Mouse (Mus musculus) retina, embryonic 14.5 days (tissue): Measurements from ENCODE around the gene Alkal2.

Experiments
- DNase-seq: peaks from one replicate; pipeline ENCODE4 v3.0.0-alpha.2; 2015; ENCODE audit warnings: low spot score

Gene Alkal2

DNA sequence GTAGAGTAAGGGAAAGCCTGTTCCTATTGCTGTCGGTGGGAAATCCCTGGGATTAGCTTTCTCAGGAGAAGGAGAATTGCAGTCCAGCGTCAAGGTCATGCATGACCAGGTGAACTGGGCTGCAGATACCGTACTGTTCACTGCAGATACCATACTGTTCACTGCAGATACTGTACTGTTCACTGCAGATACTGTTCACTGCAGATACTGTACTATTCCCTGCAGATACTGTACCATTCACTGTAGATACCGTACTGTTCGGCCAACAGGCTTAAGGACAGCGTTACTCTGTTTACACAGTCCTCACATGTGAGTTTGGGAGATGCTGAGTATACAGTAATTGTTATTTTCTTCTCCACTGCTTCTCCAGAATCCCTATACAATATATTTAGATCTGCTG is 44.1 kb downstream of the Alkal2 start:
- DNase-seq = no peak

DNA sequence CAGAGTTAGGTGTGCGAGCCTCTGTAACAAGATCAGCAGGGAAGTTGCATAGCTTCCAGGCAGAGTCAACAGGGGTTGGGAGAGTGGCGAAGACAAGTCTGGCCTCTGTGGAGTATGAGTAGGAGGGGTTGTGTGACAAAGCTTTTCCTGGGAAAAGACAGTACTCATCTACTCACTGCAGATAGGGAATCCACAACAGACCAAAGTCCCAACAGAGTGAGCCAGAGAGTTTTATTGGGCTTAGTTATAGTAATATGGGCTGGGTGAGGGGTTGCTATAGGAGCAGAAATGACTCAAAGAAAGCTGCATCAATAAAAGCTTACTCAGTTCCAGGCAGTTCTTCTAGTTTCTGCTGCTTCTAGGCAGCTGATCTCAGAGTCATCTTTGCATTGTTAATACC is 49.2 kb downstream of the Alkal2 start:
- no peak for DNase-seq

DNA sequence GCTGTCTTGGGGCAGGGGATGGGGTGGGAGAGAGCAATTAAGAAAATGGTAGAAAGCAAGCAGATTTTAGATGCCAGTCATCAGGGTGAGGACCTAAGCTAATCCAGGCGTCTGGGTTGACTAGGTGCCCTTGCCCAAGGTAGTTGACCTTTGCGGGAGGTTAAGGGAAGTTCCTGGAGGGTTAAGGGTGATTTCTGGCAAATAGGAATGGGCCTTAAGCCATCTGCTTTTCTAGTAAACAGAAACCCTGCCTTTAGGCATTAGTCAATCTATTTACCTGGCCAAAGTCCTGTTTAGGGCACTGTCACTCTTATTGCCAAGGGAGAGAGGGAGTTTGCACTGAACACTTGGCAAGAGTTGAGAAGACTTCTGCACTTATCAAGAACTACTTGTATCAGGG is 52.8 kb downstream of the Alkal2 start:
- no peak for DNase-seq
